Mouse (Mus musculus): ENCODE measurements around the gene Zfp940.

Zfp940 gene

GRCm38 (mm10) chr7:29807046-29807445, 46.4 kb downstream of the Zfp940 start:
- no peak for DNase-seq

- no peak for DNase-seq
Measured at GRCm38 (mm10) chr7:29792906-29793305, 60.6 kb downstream of the Zfp940 start.

- DNase-seq, result no peak
Measured at GRCm38 (mm10) chr7:29785888-29786287, 67.6 kb downstream of the Zfp940 start.

GRCm38 (mm10) chr7:29785023-29785422, 68.4 kb downstream of the Zfp940 start:
- DNase-seq, result no peak

- peak; percentile 38 to 53 for DNase-seq
Measured at GRCm38 (mm10) chr7:29783871-29784551, 69.5 kb downstream of the Zfp940 start, which contains the start of gene Zfp30. TSS of gene Zfp30 (plus strand) at chr7:29783998.
